Mouse (Mus musculus) hindbrain, embryonic 13.5 days (tissue): ENCODE measurements at regions not wholly inside any gene's neighbourhood (a gene's known extent, or its start where the extent isn't known, plus 50 kb on each side); places are given as distances from the start of the nearest gene placed in this dataset.

Experiments used
- ATAC-seq: fragments of 200-750 bp; cut with Nextera tagmentation; 2 replicates; pipeline ENCODE4 v1.8.0; 2017; ENCODE audit warnings: moderate TSS enrichment; ENCODE audit not compliant: low FRiP score
- H3K27ac ChIP-seq: fragments of 300-500 bp; sonication (generic); 2 replicates; pipeline ENCODE4 v1.5.1; 2015; ENCODE audit warnings: inconsistent platforms, mild to moderate bottlenecking, moderate library complexity
- H3K27me3 ChIP-seq: fragments of 300-500 bp; sonication (generic); 2 replicates; pipeline ENCODE4 v1.6.1; 2015; ENCODE audit warnings: mild to moderate bottlenecking, inconsistent platforms
- H3K36me3 ChIP-seq: fragments of 300-500 bp; sonication (generic); 2 replicates; pipeline ENCODE4 v1.6.1; 2015; ENCODE audit warnings: mild to moderate bottlenecking, inconsistent platforms
- H3K4me1 ChIP-seq: fragments of 300-500 bp; sonication (generic); replicated peaks from 2 replicates; pipeline ENCODE4 v1.6.1; 2015; ENCODE audit warnings: inconsistent platforms
- H3K4me2 ChIP-seq: fragments of 300-500 bp; sonication (generic); 2 replicates; pipeline ENCODE4 v1.6.1; 2015; ENCODE audit warnings: inconsistent platforms, mild to moderate bottlenecking, moderate library complexity
- H3K4me3 ChIP-seq: fragments of 300-500 bp; sonication (generic); 2 replicates; pipeline ENCODE4 v1.5.1; 2015; ENCODE audit warnings: mild to moderate bottlenecking, inconsistent platforms
- H3K9ac ChIP-seq: fragments of 300-500 bp; sonication (generic); 2 replicates; pipeline ENCODE4 v1.6.1; 2015; ENCODE audit warnings: mild to moderate bottlenecking, inconsistent platforms
- H3K9me3 ChIP-seq: fragments of 300-500 bp; sonication (generic); 2 replicates; pipeline ENCODE4 v1.6.1; 2016; ENCODE audit warnings: inconsistent platforms
- WGBS: fragments of 180-500 bp; shearing (Covaris S2); methylation state at CpG from one replicate; pipeline ENCODE4 v1.1.7; 2015; 5-methylcytosine and 5-hydroxymethylcytosine counted together

GRCm38 (mm10) chr2:106256012-106256411 lies 252.7 kb upstream of the Dnajc24 start:
- Histone ChIP-seq H3K4me2 (peak overlapping the region; percentile 6; the same call in 1 of the 2 replicates), H3K4me3 (no peak overlapping the region), H3K36me3 (no peaks in the 10 kb centered on the region), H3K9ac (peak overlapping the region; percentile 25; the same call in 1 of the 2 replicates), H3K4me1 (peaks cover 5% of the 10 kb centered on the region), H3K27ac (no peak overlapping the region), H3K9me3 (no peaks in the 10 kb centered on the region), H3K27me3 (no peaks in the 10 kb centered on the region)
- WGBS: 34% methylated on average over 12 of the region's 12 CpGs
- 0 out of 2 replicates have a peak, but pooled peaks have one; percentile 32 for ATAC-seq

- no peaks in the 10 kb centered on the region for H3K4me1 ChIP-seq
- H3K27ac ChIP-seq: no peak overlapping the region
- H3K4me3 ChIP-seq: no peak overlapping the region
- no peaks in the 10 kb centered on the region for H3K9me3 ChIP-seq
- no peaks in the 10 kb centered on the region for H3K36me3 ChIP-seq
- 67% methylated on average over 4 of the region's 4 CpGs for WGBS
- no peak overlapping the region for H3K4me2 ChIP-seq
- no peak overlapping the region for H3K9ac ChIP-seq
- no peaks in the 10 kb centered on the region for H3K27me3 ChIP-seq
- ATAC-seq: no peak
Measured at GRCm38 (mm10) chr2:106234358-106234757, 231.0 kb upstream of the Dnajc24 start.

GRCm38 (mm10) chr2:106231136-106231535 lies 227.8 kb upstream of the Dnajc24 start:
- Histone ChIP-seq H3K27ac (no peak overlapping the region), H3K27me3 (no peaks in the 10 kb centered on the region), H3K4me3 (no peak overlapping the region), H3K4me1 (0 out of 2 replicates have a peak, but pooled peaks cover under 1% of the 10 kb centered on the region), H3K9me3 (no peaks in the 10 kb centered on the region), H3K4me2 (no peak overlapping the region), H3K9ac (no peak overlapping the region), H3K36me3 (no peaks in the 10 kb centered on the region)
- WGBS: 85% methylated on average over 5 of the region's 5 CpGs
- ATAC-seq: no peak; the same call in 1 of the 2 replicates

GRCm38 (mm10) chr2:106230021-106230420 lies 226.7 kb upstream of the Dnajc24 start:
- no peaks in the 10 kb centered on the region for H3K9me3 ChIP-seq
- 84% methylated on average over 3 of the region's 3 CpGs for WGBS
- H3K4me1 ChIP-seq: 0 out of 2 replicates have a peak, but pooled peaks cover 3% of the 10 kb centered on the region
- H3K4me3 ChIP-seq: no peak overlapping the region
- no peak overlapping the region for H3K9ac ChIP-seq
- no peak overlapping the region for H3K27ac ChIP-seq
- no peak for ATAC-seq
- H3K27me3 ChIP-seq: no peaks in the 10 kb centered on the region
- no peaks in the 10 kb centered on the region for H3K36me3 ChIP-seq
- H3K4me2 ChIP-seq: no peak overlapping the region

GRCm38 (mm10) chr2:106228249-106228648 lies 224.9 kb upstream of the Dnajc24 start:
- Histone ChIP-seq H3K27me3 (0 out of 2 replicates have a peak, but pooled peaks cover 3% of the 10 kb centered on the region), H3K4me2 (no peak overlapping the region), H3K4me1 (0 out of 2 replicates have a peak, but pooled peaks cover 3% of the 10 kb centered on the region), H3K9ac (no peak overlapping the region), H3K9me3 (no peaks in the 10 kb centered on the region), H3K36me3 (no peaks in the 10 kb centered on the region), H3K27ac (no peak overlapping the region), H3K4me3 (no peak overlapping the region)
- 0 out of 2 replicates have a peak, but pooled peaks have one; percentile 43 for ATAC-seq
- 69% methylated on average over 1 of the region's 1 CpGs for WGBS

GRCm38 (mm10) chr2:106216169-106216568 lies 212.8 kb upstream of the Dnajc24 start:
- 86% methylated on average over 3 of the region's 3 CpGs for WGBS
- Histone ChIP-seq H3K27ac (no peak overlapping the region), H3K9ac (no peak overlapping the region), H3K36me3 (no peaks in the 10 kb centered on the region), H3K27me3 (no peaks in the 10 kb centered on the region), H3K4me1 (no peaks in the 10 kb centered on the region), H3K4me2 (no peak overlapping the region), H3K9me3 (no peaks in the 10 kb centered on the region), H3K4me3 (no peak overlapping the region)
- no peak for ATAC-seq

- H3K27me3 ChIP-seq: no peaks in the 10 kb centered on the region
- H3K36me3 ChIP-seq: no peaks in the 10 kb centered on the region
- no peaks in the 10 kb centered on the region for H3K9me3 ChIP-seq
- 39% methylated on average over 4 of the region's 4 CpGs for WGBS
- no peak overlapping the region for H3K27ac ChIP-seq
- ATAC-seq: no peak
- H3K4me3 ChIP-seq: no peak overlapping the region
- no peak overlapping the region for H3K4me2 ChIP-seq
- no peaks in the 10 kb centered on the region for H3K4me1 ChIP-seq
- H3K9ac ChIP-seq: no peak overlapping the region
Measured at GRCm38 (mm10) chr2:106213740-106214139, 210.4 kb upstream of the Dnajc24 start.

- no peak overlapping the region for H3K4me3 ChIP-seq
- H3K27me3 ChIP-seq: no peaks in the 10 kb centered on the region
- no peak overlapping the region for H3K4me2 ChIP-seq
- H3K27ac ChIP-seq: no peak overlapping the region
- H3K4me1 ChIP-seq: no peaks in the 10 kb centered on the region
- WGBS: 86% methylated on average over 1 of the region's 1 CpGs
- H3K36me3 ChIP-seq: no peaks in the 10 kb centered on the region
- no peak overlapping the region for H3K9ac ChIP-seq
- no peak for ATAC-seq
- no peaks in the 10 kb centered on the region for H3K9me3 ChIP-seq
Measured at GRCm38 (mm10) chr2:106210773-106211172, 207.4 kb upstream of the Dnajc24 start.

GRCm38 (mm10) chr2:106208767-106209250 lies 205.5 kb upstream of the Dnajc24 start:
- Histone ChIP-seq H3K4me2 (no peak overlapping the region), H3K4me1 (no peaks in the 10 kb centered on the region), H3K36me3 (no peaks in the 10 kb centered on the region), H3K4me3 (no peak overlapping the region), H3K9ac (no peak overlapping the region), H3K9me3 (no peaks in the 10 kb centered on the region), H3K27ac (no peak overlapping the region), H3K27me3 (no peaks in the 10 kb centered on the region)
- WGBS: 79% methylated on average over 4 of the region's 4 CpGs
- no peak for ATAC-seq

- Histone ChIP-seq H3K4me3 (no peak overlapping the region), H3K9me3 (peaks cover 7% of the 10 kb centered on the region; the same call in 1 of the 2 replicates), H3K27ac (no peak overlapping the region), H3K36me3 (no peaks in the 10 kb centered on the region), H3K4me2 (no peak overlapping the region), H3K9ac (no peak overlapping the region), H3K4me1 (peaks cover 5% of the 10 kb centered on the region), H3K27me3 (0 out of 2 replicates have a peak, but pooled peaks cover 2% of the 10 kb centered on the region)
- 97% methylated on average over 2 of the region's 2 CpGs for WGBS
- no peak for ATAC-seq
Measured at GRCm38 (mm10) chr2:106200130-106200529, 196.8 kb upstream of the Dnajc24 start.

- Histone ChIP-seq H3K27me3 (peaks cover 24% of the 10 kb centered on the region), H3K9ac (no peak overlapping the region; the same call in 1 of the 2 replicates), H3K36me3 (no peaks in the 10 kb centered on the region), H3K9me3 (peaks cover 3% of the 10 kb centered on the region; the same call in 1 of the 2 replicates), H3K27ac (no peak overlapping the region), H3K4me2 (peak overlapping the region; percentile 61), H3K4me3 (no peak overlapping the region), H3K4me1 (peaks cover 20% of the 10 kb centered on the region)
- ATAC-seq: no peak; the same call in 1 of the 2 replicates
- 4% methylated on average over 7 of the region's 7 CpGs for WGBS
Measured at GRCm38 (mm10) chr2:106195170-106195569, 191.8 kb upstream of the Dnajc24 start.

GRCm38 (mm10) chr2:106194369-106195023 lies 191.1 kb upstream of the Dnajc24 start:
- peak overlapping the region; percentile 61 for H3K4me2 ChIP-seq
- ATAC-seq: peak; percentile 90
- 8% methylated on average over 14 of the region's 14 CpGs for WGBS

More at GRCm38 (mm10) chr2:106194369-106195023, 191.1 kb upstream of the Dnajc24 start:
- peaks cover 24% of the 10 kb centered on the region for H3K27me3 ChIP-seq
- peaks cover 20% of the 10 kb centered on the region for H3K4me1 ChIP-seq
- no peaks in the 10 kb centered on the region for H3K36me3 ChIP-seq
- peak overlapping the region; percentile 37 for H3K4me3 ChIP-seq
- peak overlapping the region; percentile 66 for H3K9ac ChIP-seq
- peak overlapping the region; percentile 75 for H3K27ac ChIP-seq
- H3K9me3 ChIP-seq: no peaks in the 10 kb centered on the region
